Mouse (Mus musculus) common myeloid progenitor, adult 5-6 weeks (primary cell): Measurements from ENCODE around the gene Hnrnpf. TPM values are rescaled to one million over a fixed set of nuclear protein-coding genes. Genes with fewer than 3 reads are reported as not detected.

Experiments used
- ATAC-seq: replicated peaks from 2 replicates; pipeline ENCODE4 v1.8.0; 2016; ENCODE audit warnings: low read depth, mild to moderate bottlenecking, moderate TSS enrichment, inconsistent platforms; ENCODE audit not compliant: poor library complexity, severe bottlenecking
- total RNA-seq: library from RNA; stranded (forward); fragments of 200-1000, 187-1606 nt; gene quantifications from 2 replicates; pipeline ENCODE4 v1.2.3, GENCODE M21; 2017

The Hnrnpf gene
- total RNA-seq, 1 experiment from 2014 or later = 1,371 TPM

DNA sequence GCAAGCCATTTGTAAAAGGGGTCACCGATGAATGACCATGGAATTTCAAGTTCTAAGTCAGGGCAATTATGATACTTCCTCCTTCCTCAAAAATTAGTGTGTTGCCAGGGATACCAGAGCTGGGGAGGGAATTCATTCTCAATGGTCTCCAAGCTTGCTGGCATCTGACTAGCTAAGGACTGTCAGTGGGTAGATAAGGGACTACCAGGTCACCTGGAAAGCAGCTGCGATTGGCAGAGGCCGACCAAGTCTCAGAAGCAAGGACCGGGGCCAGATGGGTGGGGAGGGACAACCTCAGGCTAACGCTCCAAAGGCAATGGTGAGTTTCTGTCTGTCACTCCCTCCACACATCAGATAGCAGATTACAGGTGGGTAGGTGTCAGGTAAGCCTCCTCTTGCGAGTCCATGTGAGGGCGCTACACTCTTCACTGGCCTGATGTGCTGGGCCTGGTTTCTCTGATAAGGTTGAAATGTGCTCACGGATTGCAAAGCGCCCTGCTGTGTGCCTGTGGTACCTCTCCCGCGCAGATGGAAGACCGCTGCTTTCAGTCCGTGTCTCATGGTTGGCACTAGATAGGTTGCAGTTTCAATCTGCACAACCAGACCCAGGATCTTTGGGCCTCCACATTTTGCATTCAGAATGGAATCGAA, 56.9 kb downstream of the Hnrnpf start:
- 0 out of 2 replicates have a peak, but pooled peaks have one; percentile 29 for ATAC-seq

- ATAC-seq = no peak
Observed at GRCm38 (mm10) chr6:117963201-117963600, 63.1 kb downstream of the Hnrnpf start.

GRCm38 (mm10) chr6:117966729-117967128, 66.6 kb downstream of the Hnrnpf start:
- ATAC-seq = peak; percentile 90

Other genes with a start within 250 kb of the Hnrnpf start
- 22.8 and 30.0 TPM in 2 replicates for gene Zfp637, start 59.1 kb upstream of the Hnrnpf start, total RNA-seq
- 4.3 and 8.9 TPM in 2 replicates for gene Zfp239, start 38.2 kb upstream of the Hnrnpf start, total RNA-seq
- gene Fxyd4, start 37.4 kb downstream of the Hnrnpf start, total RNA-seq = not detected in 2 replicates
- not detected in 2 replicates for gene Rasgef1a, start 111.1 kb downstream of the Hnrnpf start, total RNA-seq
- gene Csgalnact2, start 238.8 kb downstream of the Hnrnpf start, total RNA-seq = 139 and 145 TPM in 2 replicates